Mouse (Mus musculus): ENCODE measurements at regions not wholly inside any gene's neighbourhood (a gene's known extent, or its start where the extent isn't known, plus 50 kb on each side); places are given as distances from the start of the nearest gene placed in this dataset.

DNA sequence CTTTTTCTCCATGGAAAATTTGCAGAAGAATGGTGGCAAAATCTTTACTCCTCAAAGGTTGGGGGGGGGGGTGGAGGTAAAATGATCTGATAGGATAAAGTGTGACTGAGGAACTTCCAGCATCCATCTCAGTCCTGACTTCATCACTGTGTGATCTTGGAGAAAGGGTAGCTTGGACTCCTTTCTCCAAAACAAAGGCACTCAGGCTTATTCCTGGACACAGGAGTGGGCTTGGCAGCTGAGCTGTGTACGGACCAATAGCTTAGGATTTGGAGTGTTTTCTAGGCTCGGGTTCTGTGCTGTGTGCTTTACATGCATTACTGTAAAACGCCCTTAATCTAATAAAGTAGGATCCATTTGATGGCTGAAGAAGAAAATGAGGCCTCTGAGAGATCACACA, 159.6 kb upstream of the Nlrp1b start:
- TF ChIP-seq CTCF (IDR thresholded peaks at IDR 0.05; ENCODE audit: borderline replicate concordance, extremely low read depth, insufficient read depth, insufficient read length) (no peak), POLR2A (IDR thresholded peaks at IDR 0.05; ENCODE audit: borderline replicate concordance, extremely low read depth, insufficient read depth, insufficient read length, poor library complexity, severe bottlenecking) (no peak)

All from brain, embryonic 14.5 days (tissue).